Mouse (Mus musculus) liver, embryonic 14.5 days (tissue): ENCODE results near the gene Gab2.
A peak's percentile ranks its signal among the peaks of the same experiment; 100 is the strongest.

Experiments
- CTCF ChIP-seq: IDR thresholded peaks from 2 replicates; pipeline ENCODE4 v1.5.1; 2016; ENCODE audit warnings: antibody characterized with exemption, low read depth, control low read depth
- EP300 ChIP-seq: IDR thresholded peaks from 2 replicates; pipeline ENCODE4 v1.6.1; 2016; ENCODE audit warnings: antibody characterized with exemption, low read depth

DNA sequence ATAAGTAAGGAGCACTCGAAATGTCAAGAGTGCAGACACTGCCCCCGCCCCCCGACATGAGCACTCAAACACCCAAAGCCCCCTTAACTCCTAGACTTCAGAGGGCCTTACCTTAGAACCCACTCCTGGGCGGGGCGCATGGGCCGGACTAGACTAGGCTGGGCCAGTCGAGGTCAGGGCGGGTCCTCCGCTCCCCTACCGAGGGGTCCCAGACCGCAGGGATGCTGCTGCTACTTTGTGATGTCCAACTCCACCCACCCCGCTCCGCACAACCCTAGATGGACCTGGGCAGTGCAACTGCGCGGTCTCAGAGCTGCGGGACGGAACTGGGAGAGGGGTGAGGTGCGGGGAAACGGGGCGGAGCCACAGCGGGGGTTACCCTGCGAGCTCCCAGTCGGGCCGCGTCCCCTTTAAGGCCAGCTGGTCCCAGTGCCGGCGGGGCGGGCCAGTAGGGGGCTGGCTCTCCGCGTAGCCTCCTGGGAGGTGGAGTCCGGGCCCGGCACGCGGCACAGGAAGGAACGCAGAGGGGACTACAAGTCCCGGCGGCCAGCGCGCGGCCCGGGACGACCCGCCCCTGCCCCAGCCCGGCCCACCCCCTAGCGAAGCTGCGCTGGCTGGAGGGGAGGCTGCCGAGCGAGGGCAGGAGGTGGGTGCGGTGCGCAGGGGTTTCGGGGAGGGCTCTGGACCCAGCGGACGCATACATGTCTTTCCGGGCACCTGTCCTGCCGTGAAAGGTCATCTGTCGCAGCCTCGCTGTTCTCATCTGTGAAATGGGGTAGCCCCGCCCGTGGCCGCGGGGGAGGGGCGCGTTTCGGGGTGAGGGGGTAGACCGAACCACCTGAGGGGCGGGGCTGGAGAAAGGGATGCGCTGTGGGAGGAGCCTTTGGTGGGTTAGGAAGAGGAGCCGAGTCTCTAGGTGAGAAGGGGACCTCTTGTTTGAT lies 250.6 kb downstream of the Gab2 start, which contains the start of the genes Usp35 and Kctd21:
- TF ChIP-seq CTCF = peak; percentile 46
- TF ChIP-seq EP300 = no peak
